Mouse (Mus musculus) cerebellum, postnatal 36 days (tissue): ENCODE data around the gene Stx1b.
"Not testable (repeated sequence)": the region's sequence is repeated elsewhere in the genome, so short reads cannot be mapped to it uniquely, and the experiment has no call there.

Experiments used
- DNase-seq, 2 experiments: peaks; one replicate each; pipeline ENCODE4 v3.0.0; 2021 to 2022; ENCODE audit warnings: mixed read lengths in 2 of 2

Gene Stx1b

GRCm38 (mm10) chr7:127776426-127776825 is 47.9 kb downstream of the Stx1b start, which contains the start of gene Setd1a:
Gene Setd1a, plus strand, starts transcription at chr7:127776670.
- peak; percentile 89 to 90 for DNase-seq

- not testable (repeated sequence) for DNase-seq
Measured at GRCm38 (mm10) chr7:127775837-127776236, 48.5 kb downstream of the Stx1b start.

GRCm38 (mm10) chr7:127773664-127774384 is 50.5 kb downstream of the Stx1b start:
- peak; percentile 79 to 85 for DNase-seq

- no peak for DNase-seq
Measured at GRCm38 (mm10) chr7:127772557-127772956, 51.8 kb downstream of the Stx1b start.

DNA sequence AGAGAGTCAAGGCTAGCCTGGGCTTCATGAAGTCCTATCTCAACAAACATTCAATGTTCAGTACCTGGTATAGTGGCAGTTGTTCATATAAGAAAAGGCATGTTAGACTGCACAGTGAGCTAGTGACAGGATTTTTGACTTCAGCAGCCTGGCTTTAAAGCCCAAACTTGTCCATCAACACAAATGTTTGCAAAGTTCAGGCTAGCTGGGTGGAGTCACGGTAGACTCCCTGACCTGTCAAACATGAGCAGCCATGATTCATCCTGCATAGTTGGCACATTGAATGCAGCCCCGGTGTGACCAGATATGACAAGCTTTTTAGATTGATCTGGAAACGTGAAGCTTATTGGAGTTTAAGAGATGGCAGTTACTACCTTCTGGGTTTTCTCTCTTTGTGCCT is 52.3 kb downstream of the Stx1b start:
- DNase-seq = no peak

- no peak for DNase-seq
Measured at GRCm38 (mm10) chr7:127771262-127771661, 53.1 kb downstream of the Stx1b start.

GRCm38 (mm10) chr7:127770039-127770905 is 54.1 kb downstream of the Stx1b start:
- DNase-seq = no peak

GRCm38 (mm10) chr7:127769651-127770038 is 54.7 kb downstream of the Stx1b start, which contains the start of gene Orai3:
Gene Orai3, plus strand, starts transcription at chr7:127769815.
- peak; percentile 77 to 81 for DNase-seq

DNA sequence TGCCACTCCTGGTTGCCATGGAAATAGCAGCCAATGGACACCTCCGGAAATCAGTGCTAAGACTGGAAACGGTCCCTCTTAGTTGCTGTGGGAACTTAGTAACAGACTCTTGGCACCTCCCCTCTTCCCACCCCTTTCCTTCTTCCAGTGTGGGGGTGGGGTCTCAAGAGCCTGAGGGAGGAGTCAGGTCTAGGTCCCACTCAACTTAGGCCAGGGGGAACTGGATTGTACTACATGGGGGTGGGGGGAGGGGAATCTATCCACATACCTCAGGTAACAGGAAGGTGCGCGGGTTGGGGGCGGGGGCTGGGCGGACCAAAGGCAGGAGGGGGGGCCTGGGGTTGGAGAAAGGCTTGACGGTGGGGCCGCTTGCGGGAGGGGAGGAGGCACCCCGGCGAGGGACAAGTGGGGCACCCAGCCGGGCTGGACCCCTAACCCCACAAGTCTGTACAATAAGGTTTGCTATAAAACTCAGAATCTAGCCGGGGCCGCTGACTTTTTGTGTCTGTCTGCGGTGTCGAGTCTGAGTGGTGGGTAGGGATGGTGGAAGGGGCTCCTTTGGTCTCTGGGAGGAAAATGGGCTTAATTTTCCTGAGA is 55.3 kb downstream of the Stx1b start:
- DNase-seq = peak; percentile 92 to 95

GRCm38 (mm10) chr7:127768346-127768996 is 55.9 kb downstream of the Stx1b start:
- peak; percentile 32 to 34 for DNase-seq

GRCm38 (mm10) chr7:127767671-127768345 is 56.5 kb downstream of the Stx1b start:
- DNase-seq = no peak

DNA sequence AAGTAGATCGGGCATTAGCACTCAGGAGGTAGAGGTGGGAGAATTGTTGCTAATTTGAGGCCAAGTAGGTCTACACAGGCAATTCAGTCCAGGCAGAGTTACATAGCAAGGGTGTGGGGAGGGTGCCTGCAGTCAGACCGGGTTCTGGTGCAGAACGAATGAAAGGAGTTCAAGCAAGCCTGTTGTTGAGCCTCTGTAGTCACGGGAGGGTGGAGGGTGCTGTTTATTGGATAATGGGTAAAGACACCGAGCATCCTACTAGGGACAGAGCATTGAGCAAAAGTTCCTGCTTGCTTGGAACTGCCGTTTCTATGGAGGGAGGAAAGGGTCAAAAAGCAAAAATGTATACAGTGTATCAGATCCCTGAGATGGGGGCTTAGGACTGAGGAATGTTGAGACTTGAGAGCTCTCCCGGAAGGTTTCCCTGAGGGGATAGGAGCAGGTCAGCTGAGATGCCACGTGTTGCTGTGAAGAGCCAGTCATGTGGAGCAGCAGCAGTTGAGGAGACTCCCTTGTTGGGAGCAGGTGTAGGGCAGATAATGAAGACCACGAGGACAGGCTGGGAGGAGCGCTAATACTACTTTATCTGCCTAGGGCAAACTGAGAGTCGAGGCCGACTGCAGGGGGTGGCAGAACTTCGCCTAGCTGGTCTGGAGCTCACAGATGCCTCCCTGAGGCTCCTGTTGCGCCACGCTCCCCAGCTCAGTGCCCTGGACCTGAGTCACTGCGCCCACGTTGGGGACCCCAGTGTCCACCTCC is 57.3 kb downstream of the Stx1b start:
- DNase-seq = no peak

GRCm38 (mm10) chr7:127765756-127766155 is 58.6 kb downstream of the Stx1b start:
- no peak for DNase-seq

- DNase-seq = no peak
Measured at GRCm38 (mm10) chr7:127763642-127764041, 60.7 kb downstream of the Stx1b start.

DNA sequence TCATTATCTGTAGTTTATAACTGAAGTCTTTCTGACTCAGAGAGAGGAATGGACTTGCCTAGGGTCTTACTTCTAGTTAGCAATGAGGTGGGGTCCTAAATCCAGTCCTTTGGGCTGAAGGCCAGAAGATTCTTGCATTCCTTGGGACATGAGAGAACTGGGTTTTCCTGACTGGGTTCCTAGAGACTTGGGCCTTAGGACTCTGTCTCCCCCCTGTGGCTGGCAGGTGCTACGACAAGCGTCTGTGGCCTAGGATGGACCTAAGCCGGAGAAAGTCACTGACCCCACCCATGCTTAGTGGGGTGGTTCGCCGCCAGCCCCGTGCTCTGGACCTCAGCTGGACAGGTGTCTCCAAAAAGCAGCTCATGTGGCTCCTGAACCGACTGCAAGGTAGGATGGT is 63.3 kb downstream of the Stx1b start:
- peak; percentile 75 to 76 for DNase-seq

DNA sequence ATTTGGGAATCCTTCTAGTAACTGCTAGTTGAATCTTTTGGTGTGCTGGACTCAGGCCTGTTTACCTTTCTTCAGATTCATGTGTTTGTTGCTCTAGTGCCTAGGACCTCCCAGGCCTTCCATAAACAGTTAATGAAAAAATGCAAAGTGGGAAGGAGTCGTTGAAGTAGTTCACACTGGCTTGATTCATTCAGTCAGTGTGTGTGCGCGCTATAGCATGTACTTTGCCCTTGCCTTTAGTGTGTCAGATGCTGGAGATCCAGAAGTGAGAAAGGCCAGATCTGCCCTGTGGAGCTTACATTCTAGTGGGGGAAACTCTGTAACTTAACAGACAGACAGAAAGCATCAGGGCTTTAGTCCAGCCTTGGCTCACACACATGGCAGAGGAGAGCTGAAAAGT is 63.9 kb downstream of the Stx1b start:
- no peak for DNase-seq

DNA sequence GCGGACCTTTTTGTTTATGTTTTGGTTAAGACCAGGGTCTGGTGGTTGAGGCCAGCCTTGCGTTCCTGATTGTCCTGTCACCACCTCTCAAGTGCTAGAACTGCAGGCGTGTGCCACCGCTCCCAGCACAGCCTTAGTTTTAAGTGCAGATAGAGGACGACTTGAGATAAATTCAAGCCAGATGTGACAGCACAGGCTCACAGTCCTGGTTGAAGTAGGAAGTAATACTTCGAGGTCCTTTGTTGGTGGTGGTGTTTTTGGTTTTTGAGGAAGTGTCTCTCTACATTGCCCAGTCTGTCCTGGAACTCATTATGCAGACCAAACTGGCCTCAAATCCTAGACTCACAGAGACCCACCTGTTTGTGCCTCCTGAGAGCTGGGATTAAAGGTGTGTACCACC is 64.6 kb downstream of the Stx1b start:
- DNase-seq = no peak
